Mouse (Mus musculus) kidney, adult 2 months (tissue): Measurements from ENCODE around the gene Btbd2. TPM values are rescaled to one million over a fixed set of nuclear protein-coding genes. Genes with fewer than 3 reads are reported as not detected.

Experiments
- DNase-seq: peaks from one replicate; pipeline ENCODE4 v3.0.0; 2021
- H3K27ac ChIP-seq: fragments of 200-500 bp; 2 replicates; pipeline ENCODE4 v1.5.1; 2012; ENCODE audit warnings: low read depth, low read length, control low read depth, inconsistent platforms; ENCODE audit not compliant: insufficient read depth
- H3K27me3 ChIP-seq: fragments of 200-500 bp; replicated peaks from 2 replicates; pipeline ENCODE4 v1.6.1; 2012; ENCODE audit warnings: mild to moderate bottlenecking, moderate library complexity, low read length, inconsistent platforms; ENCODE audit not compliant: control insufficient read depth, insufficient read depth
- H3K36me3 ChIP-seq: fragments of 200-500 bp; 2 replicates; pipeline ENCODE4 v1.6.1; 2012; ENCODE audit warnings: mild to moderate bottlenecking, moderate library complexity, low read length, inconsistent platforms; ENCODE audit not compliant: control insufficient read depth, insufficient read depth
- H3K4me1 ChIP-seq: fragments of 200-500 bp; 2 replicates; pipeline ENCODE4 v1.6.1; 2011; ENCODE audit warnings: low read length; ENCODE audit not compliant: control insufficient read depth, insufficient read depth
- H3K4me3 ChIP-seq: fragments of 200-500 bp; 2 replicates; pipeline ENCODE4 v1.5.1; 2011; ENCODE audit warnings: mild to moderate bottlenecking, low read depth, low read length, control low read depth; ENCODE audit not compliant: insufficient read depth
- CTCF ChIP-seq: fragments of 200-500 bp; conservative IDR thresholded peaks from 2 replicates; pipeline ENCODE4 v1.5.1; 2011; ENCODE audit warnings: low read depth, mild to moderate bottlenecking, control low read depth, low read length, moderate library complexity, mixed read lengths; ENCODE audit not compliant: insufficient read depth, insufficient read length
- POLR2A ChIP-seq: fragments of 200-500 bp; IDR thresholded peaks from one replicate; pipeline ENCODE4 v1.6.1; 2011; ENCODE audit warnings: low read depth, low read length, control low read depth
- WGBS: fragments of 180-500 bp; shearing (Covaris S2); methylation state at CpG from one replicate; pipeline ENCODE4 v1.1.7; 2018; 5-methylcytosine and 5-hydroxymethylcytosine counted together
- polyA plus RNA-seq: library from polyadenylated mRNA; depleted of rRNA; stranded (reverse); fragments of >200 nt; gene quantifications from 2 replicates; pipeline ENCODE4 v1.2.3, GENCODE M21; 2012

The Btbd2 gene
- polyA plus RNA-seq, 1 experiment = 77.7 TPM

GRCm38 (mm10) chr10:80621690-80621939 lies 35.3 kb downstream of the Btbd2 start:
- peak overlapping the region; percentile 1 for H3K27ac ChIP-seq
- TF ChIP-seq POLR2A = no peak
- no peak for TF ChIP-seq CTCF
- no peaks in the 10 kb centered on the region for H3K27me3 ChIP-seq
- WGBS = under 1% methylated on average over 9 of the region's 9 CpGs
- no peak for DNase-seq
- H3K36me3 ChIP-seq = no peaks in the 10 kb centered on the region
- H3K4me1 ChIP-seq = peaks cover 8% of the 10 kb centered on the region; the same call in 1 of the 2 replicates
- peak overlapping the region; percentile 55; the same call in 1 of the 2 replicates for H3K4me3 ChIP-seq

GRCm38 (mm10) chr10:80620796-80621689 lies 35.8 kb downstream of the Btbd2 start:
- Histone ChIP-seq H3K27me3 (no peaks in the 10 kb centered on the region), H3K4me1 (peaks cover 2% of the 10 kb centered on the region; the same call in 1 of the 2 replicates), H3K36me3 (no peaks in the 10 kb centered on the region), H3K27ac (peak overlapping the region; percentile 1), H3K4me3 (0 out of 2 replicates have a peak overlapping the region, but pooled peaks have one; percentile 17)
- 39% methylated on average over 16 of the region's 16 CpGs for WGBS
- TF ChIP-seq POLR2A (no peak), CTCF (no peak)
- no peak for DNase-seq

- Histone ChIP-seq H3K36me3 (no peaks in the 10 kb centered on the region), H3K4me1 (no peaks in the 10 kb centered on the region; the same call in 1 of the 2 replicates), H3K27ac (no peak overlapping the region), H3K27me3 (no peaks in the 10 kb centered on the region), H3K4me3 (no peak overlapping the region)
- WGBS = 88% methylated on average over 9 of the region's 9 CpGs
- DNase-seq = no peak
- TF ChIP-seq POLR2A = no peak
- no peak for TF ChIP-seq CTCF
These were observed 36.5 kb downstream of the Btbd2 start for GRCm38 (mm10) chr10:80620365-80620764.

DNA sequence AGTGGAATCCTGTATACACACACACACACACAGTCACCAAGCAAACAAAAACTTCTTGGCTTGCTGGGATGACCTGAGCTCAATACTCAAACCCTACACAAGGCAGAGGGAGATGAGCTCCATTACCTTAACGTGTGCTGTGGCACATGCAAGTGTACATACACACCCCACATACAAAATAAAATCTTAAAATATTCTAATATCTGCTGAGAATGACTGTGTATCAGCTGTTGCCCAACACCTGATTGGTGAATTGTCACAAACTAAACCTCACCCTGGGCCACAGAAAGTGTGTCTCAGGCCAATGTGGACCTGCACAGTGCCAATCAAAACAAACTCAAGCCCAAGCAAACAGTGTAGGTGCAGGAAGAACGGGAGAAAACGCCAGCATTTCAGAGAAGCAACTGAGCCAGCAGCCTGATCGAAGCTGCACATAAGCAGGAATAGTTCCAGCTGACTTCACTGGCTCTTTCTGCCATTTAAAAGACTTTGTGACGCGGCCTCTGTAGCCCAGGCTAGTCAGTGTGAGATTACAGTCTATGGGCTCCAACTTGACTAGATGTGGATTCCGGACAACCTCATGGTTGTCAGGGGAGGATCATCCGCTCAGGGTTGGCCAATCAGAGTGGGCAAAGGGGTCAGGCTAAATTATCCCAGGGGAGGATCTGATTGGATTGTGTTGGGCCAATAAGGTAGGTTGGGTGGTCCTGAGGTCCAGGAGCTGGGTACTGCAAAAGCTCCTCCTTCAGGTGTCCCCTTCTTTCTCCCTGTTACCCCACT lies 37.2 kb downstream of the Btbd2 start:
- Histone ChIP-seq H3K4me3 (no peak overlapping the region), H3K27ac (no peak overlapping the region), H3K27me3 (no peaks in the 10 kb centered on the region), H3K36me3 (no peaks in the 10 kb centered on the region), H3K4me1 (no peaks in the 10 kb centered on the region; the same call in 1 of the 2 replicates)
- 55% methylated on average over 8 of the region's 8 CpGs for WGBS
- TF ChIP-seq CTCF (no peak), POLR2A (no peak)
- DNase-seq = peak; percentile 49

DNA sequence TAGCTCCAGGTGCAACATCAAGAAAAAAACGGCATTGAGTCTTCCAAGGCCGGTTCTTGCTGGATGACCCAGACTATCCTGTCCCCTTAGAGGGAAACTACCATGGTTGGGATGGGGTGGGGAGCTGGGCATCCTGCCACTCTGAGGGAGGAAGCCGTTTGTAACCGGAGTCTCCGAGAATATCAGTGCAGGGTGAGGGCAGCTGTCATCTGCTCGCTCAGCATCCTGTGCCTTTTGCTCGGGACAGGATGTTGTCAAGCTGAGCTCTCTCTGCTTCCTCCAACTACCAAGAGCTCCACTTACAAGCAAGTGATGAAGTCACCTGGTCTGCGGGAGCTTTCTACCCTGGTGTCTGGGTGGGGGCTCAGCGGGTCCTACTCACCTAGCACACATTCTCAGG lies 38.7 kb downstream of the Btbd2 start:
- TF ChIP-seq POLR2A = no peak
- no peaks in the 10 kb centered on the region for H3K27me3 ChIP-seq
- no peaks in the 10 kb centered on the region for H3K36me3 ChIP-seq
- WGBS = 49% methylated on average over 9 of the region's 9 CpGs
- H3K4me1 ChIP-seq = no peaks in the 10 kb centered on the region; the same call in 1 of the 2 replicates
- peak; percentile 79 for DNase-seq
- no peak overlapping the region for H3K4me3 ChIP-seq
- peak overlapping the region; percentile 39 for H3K27ac ChIP-seq

- Histone ChIP-seq H3K36me3 (no peaks in the 10 kb centered on the region), H3K27ac (no peak overlapping the region), H3K4me1 (no peaks in the 10 kb centered on the region), H3K27me3 (no peaks in the 10 kb centered on the region), H3K4me3 (no peak overlapping the region)
- DNase-seq = peak; percentile 44
- no peak for TF ChIP-seq CTCF
- TF ChIP-seq POLR2A = no peak
- WGBS = 74% methylated on average over 6 of the region's 6 CpGs
These were observed 42.5 kb downstream of the Btbd2 start for GRCm38 (mm10) chr10:80614351-80614750.

DNA sequence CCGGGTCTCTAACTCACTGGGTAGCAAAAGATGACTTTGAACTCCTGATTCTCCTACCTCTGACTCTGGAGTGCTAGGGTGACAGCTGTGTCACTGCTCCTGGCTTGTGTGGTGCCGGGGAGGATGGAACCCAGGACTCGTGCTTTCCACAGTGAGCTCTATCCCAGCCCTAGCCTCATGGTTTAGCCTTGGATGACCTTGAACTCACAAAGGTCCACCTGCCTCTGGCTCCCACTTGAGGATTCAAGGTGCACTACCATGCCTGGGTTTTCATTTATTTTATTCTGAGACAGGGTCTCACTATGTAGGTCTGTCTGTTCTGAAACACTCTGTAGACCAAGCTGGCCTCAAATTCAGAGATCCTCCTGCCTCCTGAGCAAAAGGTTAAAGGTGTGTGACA lies 43.0 kb downstream of the Btbd2 start:
- Histone ChIP-seq H3K36me3 (no peaks in the 10 kb centered on the region), H3K27me3 (no peaks in the 10 kb centered on the region), H3K4me1 (no peaks in the 10 kb centered on the region), H3K4me3 (no peak overlapping the region), H3K27ac (0 out of 2 replicates have a peak overlapping the region, but pooled peaks have one; percentile 4)
- 72% methylated on average over 3 of the region's 3 CpGs for WGBS
- 0 out of 2 replicates have a peak, but pooled peaks have one; percentile 24 for TF ChIP-seq CTCF
- TF ChIP-seq POLR2A = no peak
- no peak for DNase-seq
